Comparison of ENCODE assay signal across 13 mouse cellular contexts in the genomic region with DNA sequence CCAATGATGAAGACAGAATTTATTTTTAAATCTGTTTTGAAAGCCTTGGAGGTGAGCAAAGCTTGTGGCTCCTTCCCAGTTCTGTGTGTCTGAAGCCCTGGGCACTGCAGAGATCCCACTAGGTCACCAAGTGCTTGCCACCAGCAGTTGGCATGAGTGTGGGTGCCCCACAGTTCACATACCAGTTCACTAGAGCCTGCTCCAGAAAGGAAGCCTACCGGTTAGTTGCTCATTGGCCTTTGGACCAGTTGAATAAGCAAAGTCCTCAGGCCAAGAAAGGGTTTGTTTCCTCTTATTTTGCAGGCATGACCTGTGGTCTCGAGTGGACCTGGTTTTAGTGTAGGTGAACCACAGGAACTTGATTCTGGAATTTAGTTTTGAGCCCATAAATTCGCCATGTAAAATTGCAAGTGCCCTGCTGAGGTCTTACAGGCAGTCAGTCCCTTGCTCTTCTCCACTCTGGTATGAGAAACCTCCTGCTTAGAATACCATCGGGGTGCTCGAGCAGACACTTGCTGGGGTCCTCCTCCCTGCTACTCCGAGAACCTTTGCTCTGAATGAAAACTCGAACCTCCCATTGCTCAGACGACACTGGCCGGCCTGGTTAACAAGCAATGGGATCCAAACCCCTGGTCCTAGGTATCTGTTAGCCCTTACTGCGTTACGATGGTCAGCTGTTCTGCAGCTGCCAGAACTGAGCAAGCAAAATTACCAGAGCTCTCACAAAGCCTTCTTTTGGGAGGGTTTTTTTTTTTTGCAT. TPM values are rescaled to one million over a fixed set of nuclear protein-coding genes. Genes with fewer than 3 reads are reported as not detected.
DNase-seq lines count a peak whose midpoint lies in the region; ATAC-seq and TF ChIP-seq lines count a peak whose summit lies in the region.
"Had no signal": no experiment of that assay in that cellular context is flagged by ENCODE, and none has a peak within 500 bp of the region (broad histone marks: within the 10 kb centered on the region; RNA-seq: fewer than 3 reads in every experiment).

No protein-coding gene starts in this region.

- intact Hi-C loops in heart, adult 2 months (cut with DNase I), result loop anchor here (5.0 kb wide), 1 partner anchor 40 kb away; no protein-coding TSS in a partner anchor

- no peaks in the 10 kb centered on the region for H3K79me2 ChIP-seq in heart, adult 2 months (replicated peaks; ENCODE audit: control insufficient read depth, insufficient read depth, low read length)

- peaks cover 9% of the 10 kb centered on the region for H3K4me1 ChIP-seq in forebrain, postnatal 0 days (ENCODE audit: insufficient read depth)
- peaks cover 4% of the 10 kb centered on the region; the same call in 1 of the 2 replicates for H3K4me1 ChIP-seq in forebrain, embryonic 12.5 days
- peaks cover 9% of the 10 kb centered on the region; the same call in 1 of the 2 replicates for H3K4me1 ChIP-seq in midbrain, embryonic 16.5 days (ENCODE audit: control insufficient read depth, insufficient read depth, low read length)
- peaks cover 5% of the 10 kb centered on the region for H3K4me1 ChIP-seq in midbrain, embryonic 13.5 days (replicated peaks)
- H3K4me1 ChIP-seq in kidney, adult 2 months (ENCODE audit: control insufficient read depth, insufficient read depth, low read length), result peaks cover 9% of the 10 kb centered on the region; the same call in 1 of the 2 replicates
- peaks cover 21% of the 10 kb centered on the region for H3K4me1 ChIP-seq in neural tube, embryonic 15.5 days
- no peaks in the 10 kb centered on the region for H3K4me1 ChIP-seq in heart, adult 2 months (ENCODE audit: control insufficient read depth, insufficient read depth, low read length)
- H3K4me1 ChIP-seq: liver, embryonic 12.5 days had no signal

- no peaks in the 10 kb centered on the region for H3K36me3 ChIP-seq in forebrain, postnatal 0 days (ENCODE audit: insufficient read depth)
- no peaks in the 10 kb centered on the region for H3K36me3 ChIP-seq in forebrain, embryonic 12.5 days (replicated peaks)
- H3K36me3 ChIP-seq in midbrain, embryonic 16.5 days (ENCODE audit: control insufficient read depth, insufficient read depth, low read length), result no peaks in the 10 kb centered on the region
- no peaks in the 10 kb centered on the region for H3K36me3 ChIP-seq in midbrain, embryonic 13.5 days
- H3K36me3 ChIP-seq in kidney, adult 2 months (ENCODE audit: control insufficient read depth, insufficient read depth, low read length), result no peaks in the 10 kb centered on the region
- no peaks in the 10 kb centered on the region; the same call in 1 of the 2 replicates for H3K36me3 ChIP-seq in neural tube, embryonic 15.5 days
- H3K36me3 ChIP-seq in heart, adult 2 months (ENCODE audit: control insufficient read depth, insufficient read depth, low read length), result no peaks in the 10 kb centered on the region
- H3K36me3 ChIP-seq: embryonic facial prominence, embryonic 13.5 days; liver, embryonic 12.5 days had no signal

- TF ChIP-seq EP300 in heart, adult 2 months (IDR thresholded peaks at IDR 0.05; ENCODE audit: insufficient read depth, low read depth, low read length), result no peak

- 79% methylated on average over 11 of the region's 11 CpGs for WGBS in forebrain, postnatal 0 days
- WGBS in forebrain, embryonic 12.5 days, result 80% methylated on average over 11 of the region's 11 CpGs
- 76% methylated on average over 11 of the region's 11 CpGs for WGBS in midbrain, embryonic 16.5 days
- 76% methylated on average over 11 of the region's 11 CpGs for WGBS in midbrain, embryonic 13.5 days
- WGBS in kidney, adult 2 months, result 52% methylated on average over 11 of the region's 11 CpGs
- WGBS in neural tube, embryonic 15.5 days, result 73% methylated on average over 11 of the region's 11 CpGs
- 82% methylated on average over 11 of the region's 11 CpGs for WGBS in heart, adult 2 months

- peak overlapping the region; percentile 66; the same call in 1 of the 2 replicates for H3K4me3 ChIP-seq in forebrain, postnatal 0 days (ENCODE audit: low read depth, low read length)
- H3K4me3 ChIP-seq in forebrain, embryonic 12.5 days (replicated peaks), result no peak overlapping the region
- H3K4me3 ChIP-seq in midbrain, embryonic 16.5 days (ENCODE audit: low read depth, low read length), result no peak overlapping the region
- H3K4me3 ChIP-seq in midbrain, embryonic 13.5 days (replicated peaks), result no peak overlapping the region
- peak overlapping the region; percentile 75; the same call in 1 of the 2 replicates for H3K4me3 ChIP-seq in kidney, adult 2 months (ENCODE audit: insufficient read depth, low read depth, low read length)
- H3K4me3 ChIP-seq in neural tube, embryonic 15.5 days (replicated peaks), result 0 out of 2 replicates have a peak overlapping the region, but pooled peaks have one; percentile 5
- no peak overlapping the region for H3K4me3 ChIP-seq in heart, adult 2 months
- H3K4me3 ChIP-seq: embryonic facial prominence, embryonic 13.5 days; liver, embryonic 12.5 days had no signal

- ATAC-seq in forebrain, postnatal 0 days, result no peak
- no peak for ATAC-seq in forebrain, embryonic 12.5 days (ENCODE audit: low FRiP score)
- no peak for ATAC-seq in midbrain, embryonic 16.5 days
- no peak for ATAC-seq in midbrain, embryonic 13.5 days
- ATAC-seq in neural tube, embryonic 15.5 days (ENCODE audit: low FRiP score), result no peak
- ATAC-seq: liver, embryonic 12.5 days had no signal

- H3K27ac ChIP-seq in forebrain, postnatal 0 days (ENCODE audit: low read depth, low read length), result no peak overlapping the region
- no peak overlapping the region for H3K27ac ChIP-seq in forebrain, embryonic 12.5 days
- no peak overlapping the region for H3K27ac ChIP-seq in midbrain, embryonic 16.5 days (ENCODE audit: low read length)
- H3K27ac ChIP-seq in midbrain, embryonic 13.5 days, result no peak overlapping the region
- H3K27ac ChIP-seq in kidney, adult 2 months (ENCODE audit: insufficient read depth, low read depth, low read length), result peak overlapping the region; percentile 95
- H3K27ac ChIP-seq in neural tube, embryonic 15.5 days (replicated peaks), result no peak overlapping the region
- H3K27ac ChIP-seq in heart, adult 2 months, result no peak overlapping the region
- H3K27ac ChIP-seq: embryonic facial prominence, embryonic 13.5 days; liver, embryonic 12.5 days had no signal

- no peak for TF ChIP-seq CTCF in forebrain, postnatal 0 days (IDR thresholded peaks at IDR 0.05; ENCODE audit: low read depth)
- no peak for TF ChIP-seq CTCF in kidney, adult 2 months (conservative IDR thresholded peaks at IDR 0.05; ENCODE audit: insufficient read depth, insufficient read length, low read depth, low read length)
- TF ChIP-seq CTCF in heart, adult 2 months (IDR thresholded peaks at IDR 0.05), result no peak

- no peak overlapping the region for H3K9ac ChIP-seq in forebrain, postnatal 0 days
- no peak overlapping the region for H3K9ac ChIP-seq in forebrain, embryonic 12.5 days
- H3K9ac ChIP-seq in midbrain, embryonic 16.5 days (ENCODE audit: low read depth, low read length), result no peak overlapping the region
- no peak overlapping the region for H3K9ac ChIP-seq in midbrain, embryonic 13.5 days (replicated peaks)
- no peak overlapping the region for H3K9ac ChIP-seq in neural tube, embryonic 15.5 days (replicated peaks)
- H3K9ac ChIP-seq in heart, adult 2 months (ENCODE audit: low read depth, low read length), result no peak overlapping the region
- H3K9ac ChIP-seq: embryonic facial prominence, embryonic 13.5 days; liver, embryonic 12.5 days had no signal

- no peaks in the 10 kb centered on the region for H3K9me3 ChIP-seq in forebrain, postnatal 0 days (ENCODE audit: low read length)
- no peaks in the 10 kb centered on the region for H3K9me3 ChIP-seq in forebrain, embryonic 12.5 days
- H3K9me3 ChIP-seq in midbrain, embryonic 16.5 days (replicated peaks; ENCODE audit: control insufficient read depth, low read length, poor library complexity, severe bottlenecking), result no peaks in the 10 kb centered on the region
- H3K9me3 ChIP-seq in midbrain, embryonic 13.5 days, result no peaks in the 10 kb centered on the region
- H3K9me3 ChIP-seq in neural tube, embryonic 15.5 days (replicated peaks), result no peaks in the 10 kb centered on the region
- H3K9me3 ChIP-seq: embryonic facial prominence, embryonic 13.5 days; liver, embryonic 12.5 days had no signal

- H3K4me2 ChIP-seq in forebrain, postnatal 0 days (ENCODE audit: low read depth), result peak overlapping the region; percentile 65
- H3K4me2 ChIP-seq in forebrain, embryonic 12.5 days, result no peak overlapping the region
- H3K4me2 ChIP-seq in midbrain, embryonic 16.5 days (ENCODE audit: low read length), result peak overlapping the region; percentile 74
- H3K4me2 ChIP-seq in midbrain, embryonic 13.5 days (replicated peaks), result no peak overlapping the region
- H3K4me2 ChIP-seq in neural tube, embryonic 15.5 days, result peak overlapping the region; percentile 85
- H3K4me2 ChIP-seq: heart, embryonic 11.5 days; liver, embryonic 12.5 days had no signal

- no peaks in the 10 kb centered on the region for H3K27me3 ChIP-seq in forebrain, postnatal 0 days (ENCODE audit: insufficient read depth, low read length)
- H3K27me3 ChIP-seq in forebrain, embryonic 12.5 days, result peaks cover 32% of the 10 kb centered on the region
- H3K27me3 ChIP-seq in midbrain, embryonic 16.5 days (ENCODE audit: control insufficient read depth, insufficient read depth, low read depth, low read length), result no peaks in the 10 kb centered on the region
- peaks cover 25% of the 10 kb centered on the region for H3K27me3 ChIP-seq in midbrain, embryonic 13.5 days
- H3K27me3 ChIP-seq in kidney, adult 2 months (replicated peaks; ENCODE audit: control insufficient read depth, insufficient read depth, low read length), result no peaks in the 10 kb centered on the region
- no peaks in the 10 kb centered on the region for H3K27me3 ChIP-seq in neural tube, embryonic 15.5 days (replicated peaks)
- peaks cover 3% of the 10 kb centered on the region; the same call in 1 of the 2 replicates for H3K27me3 ChIP-seq in heart, adult 2 months (ENCODE audit: control insufficient read depth, insufficient read depth, low read length)

- no peak for DNase-seq in forebrain, postnatal 0 days
- DNase-seq in kidney, adult 2 months, result peak; percentile 93
- no peak for DNase-seq in heart, adult 2 months
- DNase-seq in layer of hippocampus, postnatal 14 days (ENCODE audit: low spot score in 2 of 2), result no peak
- DNase-seq: lung, postnatal 14 days had no signal

- no peak for TF ChIP-seq POLR2A in kidney, adult 2 months (IDR thresholded peaks at IDR 0.05; ENCODE audit: low read depth, low read length)
- TF ChIP-seq POLR2A in heart, adult 2 months (IDR thresholded peaks at IDR 0.05; ENCODE audit: insufficient read depth, low read depth, low read length), result no peak

RNA-seq across cellular contexts. Expression of gene Slc1a1, which starts 2.0 kb away (rescaled TPM):
- 74.2 and 78.0 TPM in 2 replicates for total RNA-seq in forebrain, postnatal 0 days (2014; rRNA removed)
- polyA plus RNA-seq in forebrain, postnatal 0 days (2015; fragmentation: Nextera tagmentation; extraction: Ambion mirVana), result 34.9 and 49.2 TPM in 2 replicates
- 2.4 and 2.8 TPM in 2 replicates for polyA plus RNA-seq in forebrain, embryonic 12.5 days (2016; fragmentation: Nextera tagmentation; extraction: Ambion mirVana)
- polyA plus RNA-seq in midbrain, embryonic 16.5 days (2015; fragmentation: Nextera tagmentation; extraction: Ambion mirVana), result 45.0 and 47.7 TPM in 2 replicates
- polyA plus RNA-seq in midbrain, embryonic 13.5 days (2015; fragmentation: Nextera tagmentation; extraction: Ambion mirVana), result 12.7 and 13.1 TPM in 2 replicates
- 86.5 and 97.8 TPM in 2 replicates for polyA plus RNA-seq in kidney, adult 2 months (2012; rRNA removed)
- polyA plus RNA-seq in neural tube, embryonic 15.5 days (2015; fragmentation: Nextera tagmentation; extraction: Ambion mirVana), result 49.5 and 57.3 TPM in 2 replicates
- 1 to 10 TPM; 1.3 to 2.9 TPM for total RNA-seq in heart, adult 2 months (2021)
- 2.2 and 2.5 TPM in 2 replicates for polyA plus RNA-seq in heart, adult 2 months (2012; rRNA removed)
- 100 to 1,000 TPM; 129 to 141 TPM for total RNA-seq in layer of hippocampus, postnatal 14 days (2021)
- total RNA-seq: monocyte, adult 5-6 weeks had no signal

Comparison
In these comparisons a context has a peak if more than half of its experiments do, and no peak if none do; other contexts are left out.
1. H3K4me2 ChIP-seq: peak in forebrain, postnatal 0 days (single experiment), midbrain, embryonic 16.5 days (single experiment) and neural tube, embryonic 15.5 days (single experiment); none in forebrain, embryonic 12.5 days (single experiment) and midbrain, embryonic 13.5 days (single experiment).
2. H3K4me3 ChIP-seq: peak in forebrain, postnatal 0 days (single experiment), kidney, adult 2 months (single experiment) and neural tube, embryonic 15.5 days (single experiment); none in forebrain, embryonic 12.5 days (single experiment), midbrain, embryonic 16.5 days (single experiment), midbrain, embryonic 13.5 days (single experiment) and heart, adult 2 months (single experiment).